Mouse (Mus musculus) cerebellum, postnatal 4 days (tissue): ENCODE measurements around the gene Cfap206.

Experiments
- DNase-seq, 2 experiments: peaks; one replicate each; pipeline ENCODE4 v3.0.0; 2022; ENCODE audit warnings: low spot score in 2 of 2, mixed read lengths in 1 of 2

Gene Cfap206

GRCm38 (mm10) chr4:34673721-34674120, 56.3 kb downstream of the Cfap206 start:
- DNase-seq = no peak

GRCm38 (mm10) chr4:34667923-34668322, 62.1 kb downstream of the Cfap206 start:
- no peak for DNase-seq

- no peak for DNase-seq
Observed at GRCm38 (mm10) chr4:34661927-34662326, 68.1 kb downstream of the Cfap206 start.

GRCm38 (mm10) chr4:34661514-34661913, 68.5 kb downstream of the Cfap206 start:
- DNase-seq = no peak

- DNase-seq = no peak
Observed at GRCm38 (mm10) chr4:34659012-34659411, 71.0 kb downstream of the Cfap206 start.

GRCm38 (mm10) chr4:34656101-34656500, 73.9 kb downstream of the Cfap206 start:
- DNase-seq = no peak

GRCm38 (mm10) chr4:34653179-34653578, 76.8 kb downstream of the Cfap206 start:
- DNase-seq = no peak

GRCm38 (mm10) chr4:34644779-34645178, 85.2 kb downstream of the Cfap206 start:
- DNase-seq = no peak

GRCm38 (mm10) chr4:34640731-34641130, 89.3 kb downstream of the Cfap206 start:
- no peak for DNase-seq

GRCm38 (mm10) chr4:34639745-34640364, 90.2 kb downstream of the Cfap206 start:
- no peak for DNase-seq
